Mouse (Mus musculus) midbrain, embryonic 13.5 days (tissue): ENCODE measurements around the gene Magix. TPM values are rescaled to one million over a fixed set of nuclear protein-coding genes. Genes with fewer than 3 reads are reported as not detected.

Experiments used
- ATAC-seq: fragments of 200-750 bp; cut with Nextera tagmentation; 2 replicates; pipeline ENCODE4 v1.8.0; 2017; ENCODE audit warnings: mild to moderate bottlenecking, moderate TSS enrichment, moderate library complexity
- H3K27ac ChIP-seq: fragments of 300-500 bp; sonication (generic); 2 replicates; pipeline ENCODE4 v1.5.1; 2015; ENCODE audit warnings: inconsistent platforms, mild to moderate bottlenecking, moderate library complexity
- H3K27me3 ChIP-seq: fragments of 300-500 bp; sonication (generic); 2 replicates; pipeline ENCODE4 v1.6.1; 2015; ENCODE audit warnings: mild to moderate bottlenecking, inconsistent platforms
- H3K36me3 ChIP-seq: fragments of 300-500 bp; sonication (generic); 2 replicates; pipeline ENCODE4 v1.6.1; 2015; ENCODE audit warnings: mild to moderate bottlenecking, inconsistent platforms
- H3K4me1 ChIP-seq: fragments of 300-500 bp; sonication (generic); replicated peaks from 2 replicates; pipeline ENCODE4 v1.6.1; 2015; ENCODE audit warnings: inconsistent platforms
- H3K4me2 ChIP-seq: fragments of 300-500 bp; sonication (generic); replicated peaks from 2 replicates; pipeline ENCODE4 v1.6.1; 2015; ENCODE audit warnings: moderate library complexity, mild to moderate bottlenecking, inconsistent platforms
- H3K4me3 ChIP-seq: fragments of 300-500 bp; sonication (generic); replicated peaks from 2 replicates; pipeline ENCODE4 v1.5.1; 2015; ENCODE audit warnings: mild to moderate bottlenecking, inconsistent platforms
- H3K9ac ChIP-seq: fragments of 300-500 bp; sonication (generic); replicated peaks from 2 replicates; pipeline ENCODE4 v1.6.1; 2015; ENCODE audit warnings: mild to moderate bottlenecking, inconsistent platforms
- H3K9me3 ChIP-seq: fragments of 300-500 bp; sonication (generic); 2 replicates; pipeline ENCODE4 v1.6.1; 2016; ENCODE audit warnings: mild to moderate bottlenecking, inconsistent platforms
- WGBS: fragments of 180-500 bp; shearing (Covaris S2); methylation state at CpG from one replicate; pipeline ENCODE4 v1.1.7; 2015; 5-methylcytosine and 5-hydroxymethylcytosine counted together
- polyA plus RNA-seq: library from polyadenylated mRNA; unstranded; fragments of >200 nt; fragmentation: Nextera tagmentation; extraction: Ambion mirVana; gene quantifications from 2 replicates; pipeline ENCODE4 v1.2.1, GENCODE M21; 2015

Magix gene
- polyA plus RNA-seq, 1 experiment from 2014 or later, result 0.09 TPM

DNA sequence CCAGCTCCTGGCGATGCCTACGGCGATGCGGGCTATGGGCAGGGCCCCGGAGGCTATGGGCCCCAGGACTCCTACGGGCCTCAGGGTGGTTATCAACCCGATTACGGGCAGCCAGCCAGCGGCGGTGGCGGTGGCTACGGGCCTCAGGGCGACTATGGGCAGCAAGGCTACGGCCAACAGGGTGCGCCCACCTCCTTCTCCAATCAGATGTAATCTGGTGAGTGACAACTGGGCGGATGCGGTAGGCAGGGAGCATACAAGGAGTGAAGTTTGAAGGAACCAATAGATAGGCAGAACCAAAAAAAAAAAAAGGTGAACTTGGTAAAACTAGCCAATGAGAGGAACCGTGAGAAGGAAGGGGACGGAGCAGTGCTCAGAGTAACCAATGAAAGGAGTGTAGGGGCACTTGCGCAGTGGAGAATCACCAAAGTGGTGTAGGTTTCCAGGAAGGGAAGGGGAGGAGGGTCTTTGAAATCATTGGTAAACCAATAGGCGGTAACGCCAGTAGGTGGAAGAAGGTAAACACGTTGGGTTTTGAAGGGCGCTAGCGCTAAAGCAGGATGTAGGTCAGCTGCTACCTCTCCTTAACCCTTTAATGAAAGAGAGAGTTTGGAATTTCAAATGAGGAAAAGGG, 32.3 kb downstream of the Magix start:
- peak; percentile 97 for ATAC-seq
- peak overlapping the region; percentile 49 for H3K9ac ChIP-seq
- WGBS, result 22% methylated on average over 25 of the region's 25 CpGs
- peak overlapping the region; percentile 37 for H3K4me3 ChIP-seq
- H3K27ac ChIP-seq, result peak overlapping the region; percentile 80
- H3K4me1 ChIP-seq, result peaks cover 3% of the 10 kb centered on the region; the same call in 1 of the 2 replicates
- H3K36me3 ChIP-seq, result peaks cover 19% of the 10 kb centered on the region
- no peaks in the 10 kb centered on the region for H3K9me3 ChIP-seq
- peak overlapping the region; percentile 55 for H3K4me2 ChIP-seq
- H3K27me3 ChIP-seq, result no peaks in the 10 kb centered on the region

DNA sequence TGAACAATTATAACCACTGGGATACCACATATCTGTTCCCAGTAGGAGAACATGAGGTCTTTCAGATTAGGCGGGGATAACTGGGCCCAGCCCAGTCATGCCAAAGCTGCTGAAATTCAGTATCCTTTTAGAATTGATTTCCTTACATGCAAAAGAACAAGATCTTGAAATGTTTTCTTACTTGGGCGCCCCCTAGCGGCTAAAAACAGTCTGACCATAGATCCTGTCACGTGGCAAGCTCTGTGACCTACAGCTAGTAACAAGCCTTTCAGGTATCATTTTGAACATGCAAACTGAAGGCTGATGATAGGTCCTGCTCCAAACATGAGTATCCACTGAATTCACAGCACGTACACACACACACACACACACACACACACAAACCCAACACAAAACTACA, 35.7 kb downstream of the Magix start:
- ATAC-seq, result no peak

GRCm38 (mm10) chrX:7640785-7641184, 40.3 kb downstream of the Magix start:
- Histone ChIP-seq H3K4me2 (peak overlapping the region; percentile 70), H3K9me3 (no peaks in the 10 kb centered on the region), H3K9ac (peak overlapping the region; percentile 28; the same call in 1 of the 2 replicates), H3K27ac (no peak overlapping the region), H3K27me3 (no peaks in the 10 kb centered on the region), H3K4me1 (peaks cover 7% of the 10 kb centered on the region), H3K4me3 (peak overlapping the region; percentile 53), H3K36me3 (0 out of 2 replicates have a peak, but pooled peaks cover 5% of the 10 kb centered on the region)
- ATAC-seq, result no peak
- 56% methylated on average over 11 of the region's 12 CpGs for WGBS

More for the DNA sequence above, 35.7 kb downstream of the Magix start:
- H3K27ac ChIP-seq, result no peak overlapping the region
- H3K4me3 ChIP-seq, result no peak overlapping the region
- H3K4me2 ChIP-seq, result no peak overlapping the region
- no peaks in the 10 kb centered on the region for H3K27me3 ChIP-seq
- no peak overlapping the region for H3K9ac ChIP-seq
- H3K36me3 ChIP-seq, result 0 out of 2 replicates have a peak, but pooled peaks cover 10% of the 10 kb centered on the region
- 14% methylated on average over 5 of the region's 5 CpGs for WGBS
- peaks cover 10% of the 10 kb centered on the region for H3K4me1 ChIP-seq
- no peaks in the 10 kb centered on the region for H3K9me3 ChIP-seq

DNA sequence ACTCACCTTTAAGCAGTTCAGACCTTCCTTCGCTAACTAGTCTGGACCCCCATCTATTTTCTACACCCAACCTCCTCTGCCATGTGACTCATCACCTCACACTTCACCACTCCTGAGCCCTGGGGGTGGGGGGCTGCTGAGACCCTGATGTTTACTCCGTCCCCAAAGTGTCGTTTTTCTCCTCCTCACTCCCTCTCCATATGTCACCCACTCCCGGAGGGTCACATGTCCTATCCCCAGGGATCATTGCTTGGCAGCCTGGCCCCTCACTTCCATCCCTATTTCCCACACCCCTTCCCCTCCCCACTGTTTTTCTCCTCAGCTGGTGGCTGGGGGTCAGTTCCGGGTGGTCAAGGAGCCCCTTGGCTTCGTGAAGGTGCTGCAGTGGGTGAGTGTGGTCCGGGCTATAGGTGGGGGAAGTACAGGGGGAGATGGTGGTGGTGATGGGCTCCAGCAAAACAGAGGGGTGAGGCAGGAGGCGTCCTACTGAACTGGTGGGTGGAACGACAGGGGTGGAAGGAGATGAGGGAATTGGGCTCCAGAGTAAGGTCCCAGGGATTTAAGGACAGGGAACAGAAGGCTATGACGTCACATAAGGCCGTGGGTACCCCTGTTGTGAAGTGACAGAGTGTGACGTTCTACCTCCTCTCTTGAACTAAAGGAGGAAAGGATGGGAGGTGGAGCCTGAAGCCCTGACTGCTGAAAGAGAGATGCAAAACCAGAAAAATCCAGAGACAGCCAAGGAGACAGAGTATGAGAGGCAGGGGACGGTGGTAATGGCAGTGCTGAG, 41.3 kb downstream of the Magix start:
- peaks cover 7% of the 10 kb centered on the region for H3K4me1 ChIP-seq
- H3K9ac ChIP-seq, result peak overlapping the region; percentile 74
- 29% methylated on average over 13 of the region's 13 CpGs for WGBS
- no peaks in the 10 kb centered on the region for H3K9me3 ChIP-seq
- H3K4me2 ChIP-seq, result peak overlapping the region; percentile 70
- H3K27ac ChIP-seq, result peak overlapping the region; percentile 73
- H3K36me3 ChIP-seq, result 0 out of 2 replicates have a peak, but pooled peaks cover 4% of the 10 kb centered on the region
- no peaks in the 10 kb centered on the region for H3K27me3 ChIP-seq
- ATAC-seq, result peak; percentile 41; the same call in 1 of the 2 replicates
- H3K4me3 ChIP-seq, result peak overlapping the region; percentile 53

DNA sequence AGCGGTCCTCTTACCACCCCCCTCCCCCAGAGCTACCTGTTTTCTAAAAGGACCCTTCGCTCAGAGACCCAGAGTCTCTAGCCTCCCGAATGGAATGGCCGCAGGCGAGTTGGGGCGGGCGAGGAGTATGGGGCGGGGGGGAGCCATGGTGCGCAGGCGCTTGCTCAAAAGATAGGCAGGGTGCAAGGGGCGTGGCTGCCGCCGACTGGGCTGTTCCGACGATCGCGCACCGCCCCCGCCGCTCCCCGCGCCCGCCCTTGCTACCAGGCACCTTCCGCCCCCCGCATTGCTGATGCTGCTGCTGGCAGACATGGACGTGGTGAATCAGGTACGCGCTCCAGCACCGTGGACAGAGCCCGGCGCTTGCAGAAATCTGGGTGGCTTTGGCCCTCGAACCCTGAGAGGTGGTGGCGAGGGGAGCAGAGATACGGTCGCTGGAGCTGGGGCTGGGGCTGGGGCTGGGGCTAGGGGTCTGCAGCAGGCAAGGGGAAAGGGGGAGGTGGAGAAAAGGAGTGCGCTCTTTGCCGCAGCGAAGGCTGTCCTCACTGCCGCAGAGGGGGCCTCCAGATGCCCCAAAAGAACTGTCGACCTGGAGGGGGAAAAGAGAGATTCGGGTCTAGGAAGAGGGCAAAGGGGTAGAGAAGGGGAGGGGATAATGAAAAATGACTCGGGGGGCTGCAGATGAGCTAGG, 42.5 kb downstream of the Magix start, which contains the start of gene Syp:
TSS of gene Syp (plus strand) at position 71 of the 691 bp plus-strand sequence.
- peak within 1 kb of the TSS; percentile 53 for H3K4me3 ChIP-seq
- H3K27me3 ChIP-seq, result no peaks in the 10 kb centered on the region
- 20% methylated on average over 33 of the region's 42 CpGs for WGBS

DNA sequence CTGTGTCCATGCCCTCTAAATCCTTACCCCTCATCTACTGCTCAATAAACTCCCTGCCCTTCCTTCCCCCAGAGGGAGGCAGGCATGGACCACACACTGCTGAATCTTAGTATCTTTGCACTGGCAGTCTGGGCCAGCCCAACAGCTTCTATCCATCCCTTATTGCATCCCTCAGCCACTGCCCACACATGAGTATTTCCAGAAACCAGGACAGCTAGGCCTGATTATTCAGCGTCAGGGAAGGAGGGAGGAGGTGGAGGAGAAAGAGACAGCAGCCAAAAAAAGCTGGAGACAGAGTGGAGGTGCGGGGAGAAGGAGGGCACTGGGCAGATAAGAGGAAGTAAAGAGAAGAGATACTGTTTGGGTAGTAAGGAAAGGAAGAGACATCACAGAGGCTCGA, 46.0 kb downstream of the Magix start:
- 76% methylated on average over 3 of the region's 3 CpGs for WGBS
- ATAC-seq, result no peak
- H3K4me3 ChIP-seq, result no peak overlapping the region
- no peaks in the 10 kb centered on the region for H3K9me3 ChIP-seq
- no peak overlapping the region for H3K9ac ChIP-seq
- no peaks in the 10 kb centered on the region for H3K4me1 ChIP-seq
- no peaks in the 10 kb centered on the region for H3K27me3 ChIP-seq
- no peaks in the 10 kb centered on the region for H3K36me3 ChIP-seq
- no peak overlapping the region for H3K27ac ChIP-seq
- no peak overlapping the region for H3K4me2 ChIP-seq

More for the DNA sequence above, 42.5 kb downstream of the Magix start, which contains the start of gene Syp:
- no peaks in the 10 kb centered on the region for H3K9me3 ChIP-seq
- H3K36me3 ChIP-seq, result no peaks in the 10 kb centered on the region
- peak within 1 kb of the TSS; percentile 74 for H3K9ac ChIP-seq
- H3K4me2 ChIP-seq, result peak within 1 kb of the TSS; percentile 70
- peaks cover 7% of the 10 kb centered on the region for H3K4me1 ChIP-seq
- H3K27ac ChIP-seq, result peak within 1 kb of the TSS; percentile 73
- ATAC-seq, result peak; percentile 87

DNA sequence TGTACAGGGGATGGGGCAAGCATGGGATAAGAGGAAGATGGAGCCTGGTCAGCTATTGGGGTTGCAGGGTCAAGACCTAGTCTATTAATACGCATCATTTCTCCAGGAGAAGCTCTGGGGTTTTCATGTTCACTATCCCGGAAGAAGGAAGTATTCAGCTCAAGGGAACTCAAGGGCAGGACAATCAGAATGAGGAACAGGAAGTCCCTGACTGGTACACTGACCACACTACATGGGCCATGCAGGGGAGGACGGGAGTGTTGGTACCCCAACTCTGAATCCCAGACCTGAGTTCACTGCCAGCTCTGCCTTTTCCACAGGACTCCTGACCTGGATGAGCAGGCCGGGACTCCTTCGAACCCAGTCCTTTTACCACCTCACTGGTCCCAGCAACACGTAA, 48.5 kb downstream of the Magix start:
- WGBS, result 86% methylated on average over 6 of the region's 6 CpGs
- H3K4me2 ChIP-seq, result no peak overlapping the region

More for the DNA sequence above, 48.5 kb downstream of the Magix start:
- no peak for ATAC-seq
- H3K9me3 ChIP-seq, result peaks cover 3% of the 10 kb centered on the region; the same call in 1 of the 2 replicates
- no peak overlapping the region for H3K4me3 ChIP-seq
- no peak overlapping the region for H3K9ac ChIP-seq
- H3K36me3 ChIP-seq, result no peaks in the 10 kb centered on the region
- no peak overlapping the region for H3K27ac ChIP-seq
- H3K4me1 ChIP-seq, result no peaks in the 10 kb centered on the region
- no peaks in the 10 kb centered on the region for H3K27me3 ChIP-seq

Other genes starting within 250 kb of the Magix start
- gene Foxp3, start 107.6 kb downstream of the Magix start, polyA plus RNA-seq, result 0.11 and 0.30 TPM in 2 replicates
- gene Ppp1r3f, start 107.0 kb downstream of the Magix start, polyA plus RNA-seq, result 4.3 and 5.1 TPM in 2 replicates
- 30.4 and 30.8 TPM in 2 replicates for gene Ccdc22, start 75.7 kb downstream of the Magix start, polyA plus RNA-seq
- 0.17 TPM in 1 of 2 replicates, not detected in the other for gene Cacna1f, start 74.2 kb downstream of the Magix start, polyA plus RNA-seq
- gene Syp, start 42.8 kb downstream of the Magix start, polyA plus RNA-seq, result 87.9 and 88.4 TPM in 2 replicates
- gene Prickle3, start 24.0 kb downstream of the Magix start, polyA plus RNA-seq, result 1.1 and 1.2 TPM in 2 replicates
- gene Plp2, start 9.9 kb downstream of the Magix start, polyA plus RNA-seq, result 20.3 and 22.2 TPM in 2 replicates
- gene Gpkow, start 15.9 kb upstream of the Magix start, polyA plus RNA-seq, result 45.1 and 45.6 TPM in 2 replicates
- gene Wdr45, start 33.1 kb upstream of the Magix start, polyA plus RNA-seq, result 31.8 and 34.9 TPM in 2 replicates
- gene Gm45208, start 41.0 kb upstream of the Magix start, polyA plus RNA-seq, result not detected in 2 replicates
- gene Praf2, start 47.2 kb upstream of the Magix start, polyA plus RNA-seq, result 110 and 111 TPM in 2 replicates
- 46.0 and 51.0 TPM in 2 replicates for gene Ccdc120, start 69.7 kb upstream of the Magix start, polyA plus RNA-seq
- gene Tfe3, start 81.3 kb upstream of the Magix start, polyA plus RNA-seq, result 25.3 and 30.4 TPM in 2 replicates
- 76.5 and 81.7 TPM in 2 replicates for gene Gripap1, start 108.5 kb upstream of the Magix start, polyA plus RNA-seq
- 1.4 and 2.1 TPM in 2 replicates for gene Kcnd1, start 141.0 kb upstream of the Magix start, polyA plus RNA-seq
- 46.4 and 53.2 TPM in 2 replicates for gene Otud5, start 160.1 kb upstream of the Magix start, polyA plus RNA-seq
- gene Pim2, start 197.0 kb upstream of the Magix start, polyA plus RNA-seq, result 20.8 and 21.9 TPM in 2 replicates
- gene Slc35a2, start 202.8 kb upstream of the Magix start, polyA plus RNA-seq, result 34.6 and 41.5 TPM in 2 replicates
- gene Pqbp1, start 218.0 kb upstream of the Magix start, polyA plus RNA-seq, result 216 and 236 TPM in 2 replicates
- gene Timm17b, start 218.1 kb upstream of the Magix start, polyA plus RNA-seq, result 171 and 173 TPM in 2 replicates
- gene Gm10491, start 226.6 kb upstream of the Magix start, polyA plus RNA-seq, result not detected in 2 replicates
- gene Gm10490, start 228.3 kb upstream of the Magix start, polyA plus RNA-seq, result not detected in 2 replicates
- gene Pcsk1n, start 238.6 kb upstream of the Magix start, polyA plus RNA-seq, result 164 and 172 TPM in 2 replicates
- gene Eras, start 247.4 kb upstream of the Magix start, polyA plus RNA-seq, result 0.24 TPM in 1 of 2 replicates, not detected in the other